In the genomic region with DNA sequence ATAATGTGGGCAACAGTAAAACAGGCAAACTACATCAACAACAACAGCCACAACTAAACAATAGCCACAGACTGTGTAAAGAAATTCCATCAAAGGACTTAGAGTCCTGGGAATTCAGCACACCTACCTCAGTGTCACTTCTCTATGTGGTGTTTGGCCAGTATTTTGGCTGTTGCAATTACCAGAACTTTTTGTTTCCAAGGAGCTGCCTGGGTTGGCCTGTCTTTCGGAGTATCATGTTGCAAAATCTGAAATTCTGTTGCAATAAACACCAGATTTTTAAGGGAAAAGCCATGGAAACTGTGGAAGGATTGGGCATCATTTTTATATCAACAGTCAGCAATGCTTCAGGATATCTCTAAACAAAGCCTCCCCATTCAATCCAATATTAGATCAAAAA, we compare ENCODE assay signal across 17 mouse cellular contexts.
"Had no signal": no experiment of that assay in that cellular context is flagged by ENCODE, and none has a peak within 500 bp of the region (broad histone marks: within the 10 kb centered on the region; RNA-seq: fewer than 3 reads in every experiment).

No protein-coding gene starts in this region.

- H3K9ac ChIP-seq: limb, embryonic 12.5 days; liver, embryonic 13.5 days; liver, postnatal 0 days; midbrain, embryonic 15.5 days; neural tube, embryonic 12.5 days; stomach, embryonic 15.5 days had no signal

- H3K9me3 ChIP-seq: limb, embryonic 12.5 days; liver, embryonic 13.5 days; midbrain, embryonic 15.5 days; neural tube, embryonic 12.5 days; stomach, embryonic 15.5 days had no signal

- H3K4me3 ChIP-seq: limb, embryonic 12.5 days; liver, embryonic 13.5 days; megakaryocyte, embryonic 14.5 days; midbrain, embryonic 15.5 days; neural tube, embryonic 12.5 days; stomach, embryonic 15.5 days had no signal

- DNase-seq: kidney, adult 8-10 months; kidney, postnatal 25 days; layer of hippocampus, postnatal 36 days; liver; liver, embryonic 13.5 days; liver, postnatal 0 days; retina, postnatal 1 day; right cerebral cortex, postnatal 4 days; thymus, adult 2 months; thymus, postnatal 25 days had no signal

- H3K4me1 ChIP-seq: limb, embryonic 12.5 days; liver, embryonic 13.5 days; megakaryocyte, embryonic 14.5 days; midbrain, embryonic 15.5 days; neural tube, embryonic 12.5 days; stomach, embryonic 15.5 days had no signal

- H3K27ac ChIP-seq: limb, embryonic 12.5 days; liver, embryonic 13.5 days; macrophage; midbrain, embryonic 15.5 days; neural tube, embryonic 12.5 days; stomach, embryonic 15.5 days had no signal

- H3K27me3 ChIP-seq: limb, embryonic 12.5 days; liver, embryonic 13.5 days; megakaryocyte, embryonic 14.5 days; midbrain, embryonic 15.5 days; neural tube, embryonic 12.5 days; stomach, embryonic 15.5 days had no signal

- H3K4me2 ChIP-seq: limb, embryonic 12.5 days; liver, embryonic 13.5 days; midbrain, embryonic 11.5 days; midbrain, embryonic 15.5 days; neural tube, embryonic 12.5 days; stomach, embryonic 15.5 days had no signal

- ATAC-seq: liver, postnatal 0 days; midbrain, embryonic 15.5 days had no signal

- H3K36me3 ChIP-seq: limb, embryonic 12.5 days; liver, embryonic 13.5 days; midbrain, embryonic 15.5 days; neural tube, embryonic 12.5 days; stomach, embryonic 15.5 days had no signal
